Mouse (Mus musculus) stomach, postnatal 0 days (tissue): Measurements from ENCODE around the gene Tmem140.

ENCODE experiments used
- CTCF ChIP-seq: IDR thresholded peaks from 2 replicates; pipeline ENCODE4 v1.5.1; 2016; ENCODE audit warnings: antibody characterized with exemption, low read depth, mild to moderate bottlenecking, moderate library complexity
- EP300 ChIP-seq: optimal IDR thresholded peaks from 2 replicates; pipeline ENCODE3; 2016; ENCODE audit warnings: antibody characterized with exemption

GRCm38 (mm10) chr6:34875966-34876834 lies 13.3 kb downstream of the Tmem140 start:
- peak; percentile 52 for TF ChIP-seq CTCF
- TF ChIP-seq EP300: no peak
